Mouse (Mus musculus) myocyte (in vitro differentiated cells): ENCODE measurements around the gene Slc39a13. TPM values are rescaled to one million over a fixed set of nuclear protein-coding genes. Genes with fewer than 3 reads are reported as not detected.
"Not testable (repeated sequence)": the region's sequence is repeated elsewhere in the genome, so short reads cannot be mapped to it uniquely, and the experiment has no call there.

ENCODE experiments used
- H3K27me3 ChIP-seq: one replicate; pipeline ENCODE4 v1.6.1; 2011; ENCODE audit not compliant: control insufficient read depth, insufficient read depth, insufficient read length
- H3K36me3 ChIP-seq: one replicate; pipeline ENCODE4 v1.6.1; 2011; ENCODE audit not compliant: control insufficient read depth, insufficient read depth
- H3K4me2 ChIP-seq: one replicate; pipeline ENCODE4 v1.6.1; 2011; ENCODE audit warnings: low read depth, control low read depth
- H3K4me3 ChIP-seq: one replicate; pipeline ENCODE4 v1.5.1; 2011; ENCODE audit warnings: mild to moderate bottlenecking, control low read depth, moderate library complexity
- H3K79me2 ChIP-seq: one replicate; pipeline ENCODE4 v1.6.1; 2011; ENCODE audit not compliant: control insufficient read depth, insufficient read depth
- H3ac ChIP-seq: one replicate; pipeline ENCODE4 v1.6.1; 2011; ENCODE audit not compliant: control insufficient read depth, insufficient read length
- CEBPB ChIP-seq: IDR thresholded peaks from 2 replicates; pipeline ENCODE4 v1.6.1; 2011; ENCODE audit warnings: mild to moderate bottlenecking, moderate library complexity; ENCODE audit not compliant: poor library complexity, insufficient read depth, severe bottlenecking
- E2F4 ChIP-seq: IDR thresholded peaks from one replicate; pipeline ENCODE4 v1.6.1; 2011; ENCODE audit warnings: mild to moderate bottlenecking, control low read depth, moderate library complexity; ENCODE audit not compliant: insufficient read depth
- MAX ChIP-seq: IDR thresholded peaks from one replicate; pipeline ENCODE4 v1.6.1; 2011; ENCODE audit warnings: low read depth, mild to moderate bottlenecking, control low read depth
- MYOD1 ChIP-seq, 3 experiments: IDR thresholded peaks; one replicate each; pipeline ENCODE4 v1.6.1; 2011; ENCODE audit warnings: control low read depth in 2 of 3, low read depth in 2 of 3, mild to moderate bottlenecking in 2 of 3, moderate library complexity in 1 of 3; ENCODE audit not compliant: insufficient read length in 2 of 3, control insufficient read depth in 1 of 3
- MYOG ChIP-seq, 3 experiments: IDR thresholded peaks; one replicate each; pipeline ENCODE4 v1.6.1; 2011; ENCODE audit warnings: control low read depth in 2 of 3, low read depth in 2 of 3, mild to moderate bottlenecking in 2 of 3; ENCODE audit not compliant: insufficient read length in 2 of 3, control insufficient read depth in 1 of 3, insufficient read depth in 1 of 3
- POLR2A ChIP-seq: IDR thresholded peaks from one replicate; pipeline ENCODE4 v1.6.1; 2011; ENCODE audit warnings: low read depth, mild to moderate bottlenecking, control low read depth, moderate library complexity; ENCODE audit not compliant: insufficient read length
- POLR2AphosphoS2 ChIP-seq: IDR thresholded peaks from one replicate; pipeline ENCODE4 v1.6.1; 2011; ENCODE audit warnings: low read depth, control low read depth; ENCODE audit not compliant: insufficient read length
- REST ChIP-seq: IDR thresholded peaks from one replicate; pipeline ENCODE4 v1.6.1; 2011; ENCODE audit warnings: mild to moderate bottlenecking, control low read depth, moderate library complexity; ENCODE audit not compliant: insufficient read depth, insufficient read length
- SRF ChIP-seq: IDR thresholded peaks from one replicate; pipeline ENCODE4 v1.6.1; 2011; ENCODE audit warnings: low read depth; ENCODE audit not compliant: control insufficient read depth, insufficient read length
- TCF12 ChIP-seq: IDR thresholded peaks from one replicate; pipeline ENCODE4 v1.6.1; 2011; ENCODE audit warnings: mild to moderate bottlenecking, control low read depth; ENCODE audit not compliant: poor library complexity, insufficient read depth, severe bottlenecking
- TCF3 ChIP-seq: IDR thresholded peaks from one replicate; pipeline ENCODE4 v1.6.1; 2011; ENCODE audit warnings: low read depth, control low read depth; ENCODE audit not compliant: insufficient read length
- USF1 ChIP-seq: IDR thresholded peaks from one replicate; pipeline ENCODE4 v1.6.1; 2011; ENCODE audit warnings: low read depth, mild to moderate bottlenecking, control low read depth, moderate library complexity
- polyA plus RNA-seq: library from polyadenylated mRNA; unstranded; fragments of >200 nt; fragmentation: generic; extraction: Trizol; gene quantifications from one replicate; pipeline ENCODE4 v1.2.1, GENCODE M21; 2012; ENCODE audit warnings: missing spikeins

The Slc39a13 gene
- polyA plus RNA-seq, 1 experiment = 41.1 TPM

GRCm38 (mm10) chr2:91053934-91054382 is 16.3 kb downstream of the Slc39a13 start, which contains the start of gene Psmc3:
Psmc3 (plus strand) TSS chr2:91054009.
- Histone ChIP-seq H3K4me3 (peak within 1 kb of the TSS; percentile 99), H3K4me2 (peak within 1 kb of the TSS; percentile 98), H3K36me3 (peaks cover 18% of the 10 kb centered on the region), H3K27me3 (no peaks in the 10 kb centered on the region), H3K79me2 (peaks cover 19% of the 10 kb centered on the region), H3ac (peak within 1 kb of the TSS; percentile 15)
- TF ChIP-seq POLR2A (peak; percentile 75), MAX (no peak), TCF3 (no peak), CEBPB (no peak), REST (no peak), POLR2AphosphoS2 (peak; percentile 61)

GRCm38 (mm10) chr2:91053181-91053933 is 16.9 kb downstream of the Slc39a13 start:
- H3K27me3 ChIP-seq = no peaks in the 10 kb centered on the region
- H3K4me2 ChIP-seq = peak overlapping the region; percentile 87
- peaks cover 18% of the 10 kb centered on the region for H3K36me3 ChIP-seq
- H3K79me2 ChIP-seq = peaks cover 19% of the 10 kb centered on the region
- TF ChIP-seq MYOG (IDR thresholded peaks at IDR 0.05; ENCODE audit: control insufficient read depth in 1 of 3, insufficient read depth in 1 of 3, insufficient read length in 2 of 3, low read depth in 2 of 3) (no peak), TCF12 (no peak), MAX (no peak), TCF3 (no peak)
- peak overlapping the region; percentile 15 for H3ac ChIP-seq
- H3K4me3 ChIP-seq = peak overlapping the region; percentile 99

GRCm38 (mm10) chr2:91052752-91053151 is 17.5 kb downstream of the Slc39a13 start:
- TF ChIP-seq TCF12 (no peak), POLR2A (no peak), REST (no peak), MYOD1 (IDR thresholded peaks at IDR 0.05; ENCODE audit: control insufficient read depth in 1 of 3, insufficient read length in 2 of 3, low read depth in 2 of 3) (no peak), SRF (no peak), MYOG (IDR thresholded peaks at IDR 0.05; ENCODE audit: control insufficient read depth in 1 of 3, insufficient read depth in 1 of 3, insufficient read length in 2 of 3, low read depth in 2 of 3) (no peak), MAX (no peak), TCF3 (no peak), E2F4 (no peak), USF1 (no peak)
- Histone ChIP-seq H3K79me2 (peaks cover 19% of the 10 kb centered on the region), H3K27me3 (no peaks in the 10 kb centered on the region), H3K36me3 (peaks cover 18% of the 10 kb centered on the region), H3K4me3 (peak overlapping the region; percentile 99), H3K4me2 (peak overlapping the region; percentile 87), H3ac (no peak overlapping the region)

- TF ChIP-seq E2F4 = no peak
- no peak for TF ChIP-seq TCF12
- TF ChIP-seq MAX = no peak
- TF ChIP-seq MYOD1 (IDR thresholded peaks at IDR 0.05; ENCODE audit: control insufficient read depth in 1 of 3, insufficient read length in 2 of 3, low read depth in 2 of 3) = no peak
- H3K4me2 ChIP-seq = no peak overlapping the region
- H3K27me3 ChIP-seq = no peaks in the 10 kb centered on the region
- no peak overlapping the region for H3K4me3 ChIP-seq
- no peak overlapping the region for H3ac ChIP-seq
- H3K36me3 ChIP-seq = peaks cover 18% of the 10 kb centered on the region
- peaks cover 19% of the 10 kb centered on the region for H3K79me2 ChIP-seq
These were observed 18.3 kb downstream of the Slc39a13 start for GRCm38 (mm10) chr2:91051917-91052316.

GRCm38 (mm10) chr2:91047359-91047758 is 22.9 kb downstream of the Slc39a13 start:
- no peaks in the 10 kb centered on the region for H3K27me3 ChIP-seq
- H3K4me2 ChIP-seq = no peak overlapping the region
- TF ChIP-seq CEBPB (no peak), MAX (no peak), TCF12 (no peak), MYOD1 (IDR thresholded peaks at IDR 0.05; ENCODE audit: control insufficient read depth in 1 of 3, insufficient read length in 2 of 3, low read depth in 2 of 3) (no peak), POLR2A (no peak), MYOG (IDR thresholded peaks at IDR 0.05; ENCODE audit: control insufficient read depth in 1 of 3, insufficient read depth in 1 of 3, insufficient read length in 2 of 3, low read depth in 2 of 3) (no peak), USF1 (no peak), REST (no peak), E2F4 (no peak), SRF (no peak), TCF3 (no peak), POLR2AphosphoS2 (no peak)
- H3K79me2 ChIP-seq = no peaks in the 10 kb centered on the region
- H3ac ChIP-seq = no peak overlapping the region
- H3K4me3 ChIP-seq = no peak overlapping the region
- no peaks in the 10 kb centered on the region for H3K36me3 ChIP-seq

GRCm38 (mm10) chr2:91045805-91046204 is 24.4 kb downstream of the Slc39a13 start:
- not testable (repeated sequence) for H3K79me2 ChIP-seq, H3K4me2 ChIP-seq, H3ac ChIP-seq, H3K27me3 ChIP-seq, H3K4me3 ChIP-seq, H3K36me3 ChIP-seq
